Mouse (Mus musculus): ENCODE data around the gene Axin1.
"Not testable (repeated sequence)": the region's sequence is repeated elsewhere in the genome, so short reads cannot be mapped to it uniquely, and the experiment has no call there.

Axin1 gene

GRCm38 (mm10) chr17:26119766-26120710 is 18.4 kb upstream of the Axin1 start:
- in situ Hi-C loops (cut with MboI) = no loop called here

GRCm38 (mm10) chr17:26122431-26123140 is 15.9 kb upstream of the Axin1 start:
- in situ Hi-C loops (cut with MboI) = no loop called here

GRCm38 (mm10) chr17:26123267-26123684 is 15.2 kb upstream of the Axin1 start, which contains the start of gene Mrpl28:
Gene Mrpl28, plus strand, starts transcription at chr17:26123500.
- in situ Hi-C loops (cut with MboI) = no loop called here

GRCm38 (mm10) chr17:26124560-26124959 is 13.9 kb upstream of the Axin1 start:
- in situ Hi-C loops (cut with MboI) = no loop called here

- in situ Hi-C loops (cut with MboI) = no loop called here
These were observed 13.3 kb upstream of the Axin1 start for GRCm38 (mm10) chr17:26125226-26125625.

- in situ Hi-C loops (cut with MboI) = no loop called here
These were observed 7.3 kb upstream of the Axin1 start for GRCm38 (mm10) chr17:26131062-26131732.

- in situ Hi-C loops (cut with MboI) = no loop called here
These were observed 6.3 kb upstream of the Axin1 start for GRCm38 (mm10) chr17:26131856-26132853.

GRCm38 (mm10) chr17:26137106-26137750 is 1.3 kb upstream of the Axin1 start:
- in situ Hi-C loops (cut with MboI) = no loop called here

GRCm38 (mm10) chr17:26137751-26138130 is 747 bp upstream of the Axin1 start:
- in situ Hi-C loops (cut with MboI) = no loop called here

GRCm38 (mm10) chr17:26138901-26139381 is 453 bp downstream of the Axin1 start:
- in situ Hi-C loops (cut with MboI) = no loop called here

GRCm38 (mm10) chr17:26142796-26143195 is 4.3 kb downstream of the Axin1 start:
- in situ Hi-C loops (cut with MboI) = no loop called here

- in situ Hi-C loops (cut with MboI) = no loop called here
These were observed 4.9 kb downstream of the Axin1 start for GRCm38 (mm10) chr17:26143386-26143785.

GRCm38 (mm10) chr17:26149056-26149455 is 10.6 kb downstream of the Axin1 start:
- in situ Hi-C loops (cut with MboI) = no loop called here

- in situ Hi-C loops (cut with MboI) = no loop called here
These were observed 13.6 kb downstream of the Axin1 start for GRCm38 (mm10) chr17:26151886-26152630.

- in situ Hi-C loops (cut with MboI) = no loop called here
These were observed 24.2 kb downstream of the Axin1 start for GRCm38 (mm10) chr17:26162736-26163135.

GRCm38 (mm10) chr17:26168039-26168438 is 29.6 kb downstream of the Axin1 start:
- in situ Hi-C loops (cut with MboI) = no loop called here

GRCm38 (mm10) chr17:26175248-26175647 is 36.8 kb downstream of the Axin1 start:
- in situ Hi-C loops (cut with MboI) = not testable (repeated sequence)

- in situ Hi-C loops (cut with MboI) = no loop called here
These were observed 40.1 kb downstream of the Axin1 start for GRCm38 (mm10) chr17:26178611-26179010.

- in situ Hi-C loops (cut with MboI) = no loop called here
These were observed 42.7 kb downstream of the Axin1 start for GRCm38 (mm10) chr17:26181179-26181578.

- in situ Hi-C loops (cut with MboI) = no loop called here
These were observed 49.1 kb downstream of the Axin1 start for GRCm38 (mm10) chr17:26187592-26187991.
